Mouse (Mus musculus) T-cell, adult 2 months (primary cell): ENCODE results near the gene Brd4.

Source experiments
- DNase-seq: peaks from one replicate; pipeline ENCODE4 v3.0.0; 2022; ENCODE audit warnings: low spot score

The Brd4 gene

GRCm38 (mm10) chr17:32166687-32167086, 117.8 kb downstream of the Brd4 start, which contains the start of gene Notch3:
Gene Notch3, minus strand, starts transcription at chr17:32166852.
- no peak for DNase-seq

DNA sequence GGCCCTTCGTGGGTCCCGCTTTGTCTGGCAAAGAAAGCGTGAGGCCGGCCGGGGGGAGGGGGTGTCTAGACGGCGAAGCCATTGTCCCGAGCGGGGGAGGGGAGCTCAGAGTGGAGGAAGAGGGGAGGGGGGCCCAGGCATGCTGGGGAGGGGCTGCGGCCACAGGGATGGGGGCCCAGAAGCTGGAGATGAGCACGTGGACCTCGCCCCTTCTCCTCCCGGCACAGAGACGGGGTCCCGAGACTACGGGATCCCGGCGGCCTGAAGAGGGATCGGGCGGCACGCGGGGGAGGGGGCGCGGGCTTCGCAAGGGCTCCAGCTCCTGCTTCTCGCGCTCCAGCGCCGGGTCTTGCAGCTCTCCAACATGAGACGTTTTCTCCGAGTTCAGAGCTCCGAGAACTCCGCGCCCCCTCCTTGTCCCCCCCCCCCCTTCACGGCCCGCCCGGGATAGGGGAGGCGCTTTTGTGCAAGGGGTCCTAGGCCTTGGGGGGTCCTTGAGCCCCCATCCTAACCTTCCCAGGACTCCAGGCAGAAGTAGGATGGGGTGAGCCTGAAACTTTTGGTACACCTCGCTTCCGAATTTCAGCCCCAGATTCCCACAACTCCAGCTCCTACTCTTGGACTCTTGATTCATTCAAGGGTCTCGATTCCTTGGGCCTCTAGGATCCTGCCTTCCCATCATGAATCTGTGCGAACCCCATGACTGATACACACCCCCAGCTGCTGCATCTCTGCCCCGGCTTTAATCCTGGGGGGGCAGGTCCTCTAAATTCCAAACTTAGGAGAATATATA, 118.5 kb downstream of the Brd4 start:
- DNase-seq: peak; percentile 48

DNA sequence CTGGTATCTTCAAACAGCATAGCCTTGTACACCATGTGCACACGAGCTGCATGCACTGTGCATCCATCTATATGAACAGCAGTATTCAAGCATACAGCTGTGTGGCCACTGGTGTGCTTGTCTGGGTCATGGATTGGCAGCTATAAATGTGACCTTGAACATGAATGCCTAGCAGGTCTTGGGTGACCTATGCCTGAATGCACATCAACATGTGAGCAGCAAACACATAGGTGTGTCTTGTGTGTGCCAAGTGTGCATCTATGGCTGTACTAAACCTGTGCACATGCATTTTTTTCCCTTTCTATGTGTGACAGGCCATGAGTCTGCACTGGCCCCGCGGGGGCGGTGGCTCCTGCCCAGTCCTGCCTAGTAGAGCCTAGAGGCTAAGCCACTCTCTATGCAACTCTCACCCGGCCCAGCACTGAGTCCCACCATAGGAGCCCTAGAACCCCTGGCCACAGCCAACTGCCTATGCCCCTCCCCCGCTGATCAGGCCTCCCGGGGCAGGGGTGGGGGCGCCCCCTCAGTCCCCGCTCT, 119.2 kb downstream of the Brd4 start:
- no peak for DNase-seq

DNA sequence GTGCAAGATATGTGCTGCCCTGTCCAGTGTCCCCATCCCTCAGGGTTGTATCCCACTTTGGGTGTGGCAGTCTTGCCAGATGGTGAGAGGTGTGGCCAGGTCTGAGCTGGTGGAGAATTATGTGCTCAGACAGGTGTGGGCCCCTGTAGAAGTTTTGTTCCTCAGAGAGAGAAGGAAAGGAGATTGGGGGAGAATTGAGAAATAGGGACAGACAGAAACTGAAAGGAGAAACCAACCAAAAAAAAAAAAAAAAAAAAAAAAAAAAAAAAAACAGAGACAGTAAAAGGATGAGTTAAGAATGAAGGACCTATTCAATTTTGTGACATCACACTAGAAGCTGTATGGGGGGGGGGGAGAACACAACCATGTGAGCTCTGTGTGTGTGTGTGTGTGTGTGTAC, 119.7 kb downstream of the Brd4 start:
- no peak for DNase-seq

- DNase-seq: no peak
Observed at GRCm38 (mm10) chr17:32163910-32164650, 120.4 kb downstream of the Brd4 start.

DNA sequence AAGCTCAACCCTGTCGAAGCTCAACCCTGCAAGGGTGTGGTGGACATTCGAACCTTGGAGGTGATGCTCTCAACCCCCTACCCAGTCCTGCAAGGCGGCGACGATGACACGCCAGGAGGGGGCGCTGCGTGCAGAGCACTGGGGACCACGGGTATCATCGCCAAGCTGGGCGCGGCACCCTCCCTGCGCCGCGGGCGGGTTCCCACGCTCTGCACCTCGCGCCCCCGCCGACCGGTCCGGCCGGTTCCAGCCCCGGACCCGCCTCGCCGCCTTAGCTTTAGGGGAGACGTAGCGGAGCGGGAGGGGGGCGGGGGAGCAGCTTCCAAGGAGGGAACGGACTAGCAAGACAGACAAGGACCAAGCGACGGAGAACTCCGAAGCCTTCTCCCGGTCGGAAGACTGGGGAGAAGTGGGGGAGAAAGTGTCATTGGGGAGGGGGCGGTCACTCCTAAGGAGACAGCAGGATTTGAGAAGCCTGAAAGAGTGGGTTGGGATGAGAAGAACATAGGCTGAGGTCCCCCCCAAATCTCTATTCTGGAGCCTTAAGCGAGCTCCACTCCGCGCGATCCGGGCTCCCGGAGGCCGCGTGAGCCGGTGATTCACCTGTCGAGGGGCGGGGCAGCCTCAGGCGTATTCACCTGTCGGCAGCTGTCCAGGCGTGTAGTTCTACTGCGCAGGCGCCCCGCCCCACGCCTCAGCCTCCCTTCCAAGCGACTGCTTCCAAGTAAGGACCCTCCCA, 122.2 kb downstream of the Brd4 start:
- DNase-seq: peak; percentile 65

DNA sequence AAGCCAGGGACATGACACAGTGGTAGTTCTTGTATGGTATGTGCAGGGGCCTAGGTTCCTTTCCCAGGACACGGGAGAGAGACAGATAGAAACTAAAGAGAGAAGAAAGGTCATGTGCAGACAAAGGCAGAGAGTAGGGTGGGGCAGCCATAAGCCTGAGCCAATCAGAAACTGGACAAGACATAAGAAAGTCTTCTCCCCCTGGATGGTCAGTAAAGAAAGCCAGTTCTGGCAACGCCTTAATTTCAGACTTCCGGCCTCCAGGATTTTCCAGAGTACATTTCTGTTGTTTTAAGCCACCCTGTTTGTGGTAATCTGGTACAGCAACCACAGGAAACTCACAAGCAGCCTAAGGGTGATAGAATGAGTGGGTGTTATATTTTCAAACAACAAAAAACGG, 123.6 kb downstream of the Brd4 start:
- DNase-seq: no peak

DNA sequence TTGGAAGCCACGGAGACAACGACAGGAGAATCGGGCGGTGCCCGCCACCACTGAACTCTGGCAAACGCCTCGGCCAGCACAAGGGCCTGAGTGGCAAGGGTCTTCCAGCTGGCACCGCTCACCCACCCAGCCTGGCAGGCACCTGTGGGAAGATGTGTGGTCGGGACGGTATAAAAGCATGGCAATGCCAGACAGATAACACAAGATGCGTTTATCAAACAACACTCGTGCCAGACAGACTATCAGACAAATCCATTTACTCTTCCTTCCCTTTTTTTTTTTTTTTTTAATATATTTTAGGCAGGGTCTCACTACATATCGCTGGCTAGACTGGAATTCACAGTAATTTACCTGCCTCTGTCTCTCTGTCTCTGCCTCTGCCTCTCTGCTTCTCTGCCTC, 125.7 kb downstream of the Brd4 start:
- no peak for DNase-seq

- no peak for DNase-seq
Observed at GRCm38 (mm10) chr17:32146718-32147117, 137.8 kb downstream of the Brd4 start.
